Mouse (Mus musculus) layer of hippocampus, adult 2 months (tissue): ENCODE measurements around the gene Psmb3. TPM values are rescaled to one million over a fixed set of nuclear protein-coding genes. Genes with fewer than 3 reads are reported as not detected.

Experiments used
- DNase-seq, 2 experiments: peaks; one replicate each; pipeline ENCODE4 v3.0.0; 2022; ENCODE audit warnings: low spot score in 2 of 2
- H3K27ac ChIP-seq: fragments of 200-600 bp; 2 replicates; pipeline ENCODE4 v1.8.1; 2022
- H3K4me3 ChIP-seq: fragments of 200-600 bp; 2 replicates; pipeline ENCODE4 v1.8.1; 2022; ENCODE audit warnings: mild to moderate bottlenecking
- CTCF ChIP-seq: fragments of 200-600 bp; conservative IDR thresholded peaks from 2 replicates; pipeline ENCODE4 v1.8.1; 2022; ENCODE audit warnings: antibody characterized with exemption, mild to moderate bottlenecking, moderate library complexity
- total RNA-seq, 2 experiments: library from RNA; stranded (reverse); gene quantifications; 2 replicates each; pipeline ENCODE4 v1.2.3; 2021

Psmb3 gene
- total RNA-seq, 2 experiments from 2014 or later: 128 to 133 TPM

DNA sequence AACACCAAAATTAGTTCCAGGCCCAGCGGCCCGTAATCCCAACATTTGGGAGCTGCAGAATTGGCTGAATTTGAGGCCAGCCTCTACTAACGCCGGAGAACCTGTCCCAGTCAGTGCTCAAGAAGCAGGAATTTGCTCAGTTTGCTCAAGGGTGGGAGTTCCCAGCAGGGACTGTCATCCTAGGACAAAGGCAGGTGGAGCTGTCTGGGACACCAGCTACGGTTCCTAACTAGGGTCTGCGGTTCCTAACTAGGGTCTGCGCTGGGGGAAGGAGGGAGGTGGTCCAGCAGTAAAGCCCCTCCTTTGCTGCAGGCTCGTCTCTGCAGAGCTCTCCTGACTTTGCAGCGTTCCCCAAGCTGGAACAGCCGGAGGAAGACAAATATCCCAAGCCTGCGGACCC is 30.1 kb upstream of the Psmb3 start:
- DNase-seq: no peak
- no peak overlapping the region for H3K4me3 ChIP-seq
- no peak for TF ChIP-seq CTCF
- no peak overlapping the region for H3K27ac ChIP-seq

DNA sequence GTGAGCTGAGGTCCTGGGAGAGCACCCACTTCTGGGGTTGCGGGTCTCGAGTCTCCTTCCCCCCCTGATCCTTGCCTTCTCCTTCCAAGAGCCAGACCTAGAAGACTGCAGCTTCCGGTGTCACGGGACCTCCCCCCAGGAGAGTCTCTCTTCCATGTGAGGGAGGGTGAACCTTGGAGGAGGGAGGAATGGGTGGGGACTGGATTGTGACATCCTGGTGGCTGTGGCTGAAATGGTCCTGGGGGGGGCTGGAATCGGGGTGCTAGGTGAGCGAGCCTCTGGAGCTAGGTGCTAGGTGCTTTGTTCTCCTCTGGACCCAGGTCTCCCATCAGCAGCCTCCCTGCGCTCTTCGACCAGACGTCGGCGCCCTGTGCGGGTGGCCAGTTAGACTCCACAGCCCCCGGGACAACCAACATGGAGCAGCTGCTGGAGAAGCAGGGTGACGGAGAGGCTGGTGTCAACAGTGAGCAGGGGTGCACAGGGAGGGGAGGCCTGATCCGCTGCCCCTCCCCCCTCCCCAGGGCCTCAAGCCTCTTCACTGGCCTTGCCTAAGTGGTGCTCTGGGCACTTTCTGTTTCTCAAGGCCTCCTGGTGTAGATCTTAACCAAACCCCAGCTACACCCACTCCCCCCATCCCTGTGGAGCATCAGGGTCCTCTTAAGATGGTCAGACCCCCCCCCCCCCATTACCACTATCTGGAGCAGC is 27.0 kb upstream of the Psmb3 start:
- no peak overlapping the region for H3K4me3 ChIP-seq
- TF ChIP-seq CTCF: no peak
- no peak for DNase-seq
- no peak overlapping the region for H3K27ac ChIP-seq

DNA sequence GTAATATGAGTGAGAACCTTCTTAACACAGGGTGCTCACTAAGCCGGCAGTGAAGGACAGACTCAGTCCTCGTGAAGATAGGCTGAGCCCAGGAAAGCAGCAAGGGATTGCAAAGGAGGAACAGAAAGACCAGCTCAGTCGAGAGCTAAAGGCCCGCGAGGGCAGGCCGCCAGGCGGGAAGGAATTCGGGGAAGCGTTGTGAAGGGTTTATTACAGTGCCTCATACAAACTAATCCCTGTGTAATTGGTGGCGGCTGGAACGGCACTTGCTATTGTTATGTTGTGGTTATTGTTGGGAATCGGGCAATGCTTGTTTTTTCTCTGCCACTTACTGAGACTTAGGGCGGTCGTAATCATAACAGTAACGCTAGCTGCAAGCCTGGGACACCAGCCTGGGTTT is 25.8 kb upstream of the Psmb3 start:
- DNase-seq: no peak
- TF ChIP-seq CTCF: no peak
- Histone ChIP-seq H3K4me3 (no peak overlapping the region), H3K27ac (no peak overlapping the region; the same call in 1 of the 2 replicates)

- Histone ChIP-seq H3K27ac (no peak overlapping the region), H3K4me3 (no peak overlapping the region)
- no peak for DNase-seq
- TF ChIP-seq CTCF: peak; percentile 29
Observed at GRCm38 (mm10) chr11:97677842-97678241, 25.4 kb upstream of the Psmb3 start.

DNA sequence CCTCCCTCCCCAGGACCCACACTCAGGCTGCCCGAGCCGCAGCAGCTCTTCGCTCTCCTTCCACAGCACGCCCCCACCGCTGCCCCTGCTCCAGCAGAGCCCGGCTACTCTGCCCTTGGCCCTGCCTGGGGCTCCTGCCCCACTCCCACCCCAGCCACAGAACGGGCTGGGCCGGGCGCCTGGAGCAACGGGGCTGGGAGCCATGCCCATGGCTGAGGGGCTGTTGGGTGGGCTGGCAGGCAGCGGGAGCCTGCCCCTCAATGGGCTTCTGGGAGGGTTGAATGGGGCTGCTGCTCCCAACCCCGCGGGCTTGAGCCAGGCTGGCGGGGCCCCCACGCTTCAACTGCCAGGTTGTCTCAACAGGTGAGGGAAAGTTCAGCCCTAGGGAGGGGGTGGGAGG is 24.9 kb upstream of the Psmb3 start:
- Histone ChIP-seq H3K4me3 (no peak overlapping the region), H3K27ac (no peak overlapping the region)
- DNase-seq: no peak
- no peak for TF ChIP-seq CTCF

DNA sequence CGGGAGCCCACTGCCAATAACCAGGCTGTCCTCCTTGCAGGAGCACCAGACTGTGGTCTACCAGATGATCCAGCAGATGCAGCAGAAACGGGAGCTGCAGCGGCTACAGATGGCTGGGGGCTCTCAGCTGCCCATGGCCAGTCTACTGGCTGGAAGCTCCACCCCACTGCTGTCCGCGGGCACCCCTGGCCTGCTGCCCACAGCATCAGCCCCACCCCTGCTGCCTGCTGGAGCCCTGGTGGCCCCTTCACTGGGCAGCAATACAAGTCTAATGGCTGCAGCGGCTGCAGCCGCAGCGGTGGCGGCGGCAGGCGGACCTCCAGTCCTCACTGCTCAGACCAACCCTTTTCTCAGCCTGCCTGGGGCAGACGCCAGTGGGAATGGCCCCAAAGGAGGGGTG is 22.8 kb upstream of the Psmb3 start:
- peak overlapping the region; percentile 43; the same call in 1 of the 2 replicates for H3K27ac ChIP-seq
- H3K4me3 ChIP-seq: no peak overlapping the region
- TF ChIP-seq CTCF: no peak
- DNase-seq: no peak

DNA sequence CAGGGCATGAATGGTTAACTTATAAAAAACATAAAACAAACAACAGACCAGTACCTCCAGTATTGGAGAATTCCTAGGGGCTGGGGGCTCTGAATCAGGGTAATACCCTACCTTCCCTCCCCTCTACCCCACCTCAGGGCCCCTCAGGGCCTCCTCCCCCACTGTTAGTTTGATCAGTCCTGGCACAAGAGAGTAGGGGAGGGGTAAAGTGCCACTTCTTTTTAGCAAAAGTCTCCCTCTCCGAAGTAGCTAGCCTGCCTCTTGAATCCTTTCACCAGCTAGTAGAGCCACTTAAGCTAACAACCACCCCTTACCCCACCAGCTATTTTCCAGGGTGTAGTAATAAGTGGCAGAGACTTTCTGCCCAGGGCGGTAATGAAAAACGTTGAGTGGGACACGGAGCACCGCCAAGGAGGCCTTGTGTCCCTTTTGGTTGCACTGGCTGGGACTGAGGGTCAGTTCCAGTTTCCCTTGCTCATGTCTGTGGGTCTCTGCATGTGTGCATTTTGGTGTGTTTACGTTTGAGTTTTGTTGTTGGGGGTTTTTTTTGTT is 20.6 kb upstream of the Psmb3 start:
- Histone ChIP-seq H3K4me3 (no peak overlapping the region), H3K27ac (no peak overlapping the region)
- TF ChIP-seq CTCF: no peak
- DNase-seq: no peak

DNA sequence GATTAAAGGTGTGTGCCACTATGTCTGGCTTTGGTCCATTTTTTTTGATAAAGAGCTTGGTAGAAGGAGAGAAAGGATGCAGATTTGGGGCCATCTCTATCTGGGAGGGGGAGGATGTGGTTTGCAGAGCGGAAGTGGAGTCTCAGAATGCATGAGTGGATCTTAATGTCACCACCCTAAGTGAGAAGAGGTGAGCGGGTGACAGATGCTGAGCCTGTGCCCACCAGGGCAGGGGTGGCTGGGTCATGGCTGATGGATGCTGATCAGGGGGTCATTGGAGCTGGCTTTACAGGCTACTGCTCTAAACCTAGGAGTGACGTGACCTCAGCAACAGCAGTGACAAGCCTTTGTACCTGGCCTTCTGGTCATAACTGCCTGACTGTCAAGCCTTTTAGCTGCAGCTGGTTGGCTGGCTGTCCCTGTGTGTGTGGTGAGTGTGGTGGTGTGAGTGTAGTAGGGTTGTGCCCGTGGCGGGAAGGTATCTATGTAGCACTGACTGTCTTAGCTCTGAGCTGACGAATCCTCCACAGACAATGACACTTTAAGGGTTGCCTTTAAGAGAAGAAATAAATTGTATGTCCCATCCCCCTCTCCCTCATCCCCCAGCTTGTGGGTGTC is 19.0 kb upstream of the Psmb3 start:
- no peak overlapping the region for H3K27ac ChIP-seq
- DNase-seq: no peak

DNA sequence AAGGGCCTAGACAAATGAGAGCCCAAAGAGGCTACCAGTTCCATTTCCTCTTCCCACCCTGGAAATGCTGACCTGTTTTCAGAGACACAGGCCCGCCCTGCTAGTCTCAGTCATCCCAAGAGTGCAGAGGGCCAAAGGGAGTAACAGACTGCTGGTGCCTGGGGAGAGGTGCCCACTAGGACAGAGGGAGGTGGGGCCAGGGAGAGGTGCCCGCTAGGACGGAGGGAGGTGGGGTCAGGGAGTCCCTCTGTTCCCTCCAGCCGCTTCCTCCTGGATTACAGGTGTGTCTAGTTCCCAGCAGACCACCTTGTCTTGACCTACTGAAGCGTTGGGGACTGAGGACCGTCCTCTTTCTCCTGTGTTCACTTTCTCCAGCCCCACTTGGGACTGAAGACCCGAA is 18.4 kb upstream of the Psmb3 start:
- TF ChIP-seq CTCF: no peak
- H3K27ac ChIP-seq: peak overlapping the region; percentile 87
- no peak overlapping the region for H3K4me3 ChIP-seq
- DNase-seq: no peak

More for the DNA sequence above, 19.0 kb upstream of the Psmb3 start:
- no peak for TF ChIP-seq CTCF
- H3K4me3 ChIP-seq: no peak overlapping the region

GRCm38 (mm10) chr11:97685613-97686321 is 17.4 kb upstream of the Psmb3 start, which contains the start of gene Cisd3:
Gene Cisd3 (plus strand): TSS chr11:97685826.
- Histone ChIP-seq H3K4me3 (peak within 1 kb of the TSS; percentile 60), H3K27ac (peak within 1 kb of the TSS; percentile 87)
- no peak for TF ChIP-seq CTCF
- DNase-seq: peak; percentile 83 to 89

- H3K4me3 ChIP-seq: peak overlapping the region; percentile 60
- DNase-seq: no peak
- peak overlapping the region; percentile 87 for H3K27ac ChIP-seq
- no peak for TF ChIP-seq CTCF
Observed at GRCm38 (mm10) chr11:97686322-97686908, 16.8 kb upstream of the Psmb3 start.

- no peak for DNase-seq
- H3K4me3 ChIP-seq: no peak overlapping the region
- TF ChIP-seq CTCF: no peak
- 0 out of 2 replicates have a peak overlapping the region, but pooled peaks have one; percentile 87 for H3K27ac ChIP-seq
Observed at GRCm38 (mm10) chr11:97687061-97687460, 16.1 kb upstream of the Psmb3 start.

DNA sequence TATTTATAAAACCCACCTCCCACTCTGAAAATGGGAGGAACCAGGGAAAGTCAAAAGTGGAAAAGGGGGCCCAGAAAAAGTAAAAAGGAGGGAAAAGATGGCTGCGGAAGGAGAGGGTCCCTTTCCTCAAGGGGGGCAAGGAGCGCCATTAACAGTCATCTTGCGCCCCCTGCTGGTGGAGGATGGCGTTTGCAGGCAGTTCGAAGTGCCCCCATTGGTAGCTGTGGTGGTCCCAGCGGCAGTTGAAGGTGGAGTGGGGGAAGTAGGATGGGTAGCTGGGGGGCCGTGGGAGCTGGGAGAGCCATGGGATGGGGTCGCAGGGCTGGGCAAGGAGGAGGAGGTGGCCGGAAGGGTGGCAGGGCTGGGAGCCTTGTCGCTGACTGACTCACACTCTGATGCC is 13.3 kb upstream of the Psmb3 start:
- no peak overlapping the region for H3K27ac ChIP-seq
- no peak overlapping the region for H3K4me3 ChIP-seq
- DNase-seq: peak; percentile 39 to 75
- TF ChIP-seq CTCF: peak; percentile 86
